Mouse (Mus musculus) CD4-positive, CD25-positive, alpha-beta regulatory T cell, adult 4 months (primary cell): Measurements from ENCODE around the gene Uqcrh. TPM values are rescaled to one million over a fixed set of nuclear protein-coding genes. Genes with fewer than 3 reads are reported as not detected.

ENCODE experiments used
- ATAC-seq: one replicate; pipeline ENCODE4 v1.8.0; 2017
- polyA plus RNA-seq, 2 experiments: library from polyadenylated mRNA; unstranded; fragments of 100-300 nt; shearing (Covaris generic); gene quantifications; one replicate each; pipeline ENCODE4 v1.2.1; 2017

The Uqcrh gene
- polyA plus RNA-seq = 100 to 1,000 TPM; 779 to 910 TPM

DNA sequence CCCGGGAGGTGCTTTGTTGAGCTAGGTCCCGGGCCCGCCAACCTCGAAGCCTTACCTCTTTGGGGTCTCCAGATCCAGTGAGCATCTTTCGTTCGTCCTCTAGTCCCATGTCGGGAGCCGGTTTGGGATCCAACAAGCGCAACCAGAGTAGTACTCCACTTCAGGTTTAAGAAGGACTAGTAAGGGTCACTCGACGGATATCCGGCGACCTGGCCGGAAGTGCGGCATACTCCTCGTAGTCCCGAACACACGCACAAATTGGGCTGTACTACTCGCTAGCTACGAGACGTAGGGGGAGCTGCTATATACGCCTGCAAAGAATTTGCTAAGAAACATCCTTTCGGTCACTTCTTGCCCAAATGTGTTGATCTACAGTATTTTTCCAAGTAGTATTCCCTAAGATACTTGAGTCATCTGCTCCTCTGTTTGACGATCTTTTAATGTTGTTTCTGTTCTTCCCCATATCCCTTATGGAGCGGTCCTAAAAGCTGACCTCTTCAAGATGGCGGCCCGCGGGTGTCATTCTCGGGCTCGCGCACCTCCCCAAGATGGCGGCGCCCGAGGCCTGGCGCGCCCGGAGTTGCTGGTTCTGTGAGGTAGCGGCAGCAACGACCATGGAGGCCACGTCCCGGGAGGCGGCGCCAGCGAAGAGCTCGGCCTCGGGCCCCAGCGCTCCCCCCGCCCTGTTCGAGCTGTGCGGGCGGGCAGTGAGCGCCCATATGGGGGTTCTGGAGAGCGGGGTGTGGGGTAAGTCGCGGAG, at the start of gene Uqcrh, which contains the start of gene Lrrc41:
Gene Uqcrh (minus strand): TSS at position 211 of the 760 bp plus-strand sequence.
Gene Lrrc41 (plus strand): TSS at position 409 of the 760 bp plus-strand sequence.
- ATAC-seq = peak; percentile 91

DNA sequence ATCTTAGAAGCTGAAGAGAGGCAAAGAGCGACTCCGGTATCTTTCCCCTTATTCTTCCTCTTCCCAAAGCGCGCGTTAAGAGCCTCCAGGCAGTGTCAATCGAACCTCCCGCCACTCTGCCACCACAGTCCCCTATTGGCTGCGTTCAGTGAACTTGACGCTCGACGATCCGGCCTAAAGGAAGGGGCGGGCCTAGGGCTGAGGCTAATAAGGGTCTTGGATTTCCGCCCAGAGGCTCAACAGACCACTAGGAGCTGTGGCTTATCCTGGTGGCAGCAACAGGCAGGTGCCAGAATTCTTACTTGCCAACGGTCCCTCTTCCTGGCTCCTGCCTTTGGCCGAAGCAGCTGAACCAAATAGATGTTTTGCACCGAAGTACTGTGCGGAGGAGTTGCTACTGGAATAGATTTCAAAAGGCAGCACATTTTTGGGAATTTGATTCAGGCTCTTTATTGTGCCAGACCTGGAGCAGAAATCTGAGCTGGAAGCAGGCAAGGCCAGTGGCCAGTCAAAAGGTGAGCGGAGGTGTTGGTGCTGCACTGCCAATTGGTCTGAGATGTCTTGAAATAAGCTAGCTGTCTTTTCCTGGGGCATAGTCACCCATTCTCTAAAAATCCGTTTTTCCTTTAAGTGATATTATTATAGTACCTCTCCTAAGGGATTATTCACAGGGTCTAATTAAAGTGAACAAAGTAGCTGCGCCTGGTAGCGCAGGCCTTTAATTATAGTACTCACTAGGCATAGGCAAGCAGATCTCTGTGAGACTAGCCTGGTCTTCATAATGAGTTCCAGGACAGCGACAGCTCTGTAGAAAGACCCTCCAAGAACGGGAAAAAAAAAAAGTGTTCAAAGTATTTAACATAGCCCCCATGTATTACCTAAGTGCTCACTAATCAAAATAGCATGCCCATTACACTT, 49.0 kb upstream of the Uqcrh start, which contains the start of the genes Rad54l and Pomgnt1:
Gene Rad54l (minus strand): TSS at position 89 of the 918 bp plus-strand sequence.
Gene Pomgnt1 (plus strand): TSS at position 239 of the 918 bp plus-strand sequence.
- peak; percentile 98 for ATAC-seq

DNA sequence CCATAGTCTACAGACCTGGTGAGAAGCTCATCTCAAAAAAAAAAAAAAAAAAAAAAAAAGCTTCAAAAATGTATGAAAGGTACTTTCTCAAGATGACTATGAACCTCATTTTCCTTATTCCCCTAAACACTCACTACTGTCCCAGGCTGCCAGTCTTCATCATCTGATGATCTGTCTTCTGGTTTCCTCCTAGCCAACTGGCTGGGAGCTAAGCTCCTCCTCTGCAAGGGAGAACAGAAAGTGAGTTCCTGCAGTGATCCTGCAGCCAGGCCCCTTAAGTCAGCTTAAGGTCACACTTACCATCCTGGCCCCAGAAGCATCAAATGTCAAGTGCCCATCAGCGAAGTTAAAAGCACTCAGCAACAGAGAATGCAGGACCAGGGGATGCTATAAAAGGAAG, 47.9 kb upstream of the Uqcrh start:
- ATAC-seq = no peak

DNA sequence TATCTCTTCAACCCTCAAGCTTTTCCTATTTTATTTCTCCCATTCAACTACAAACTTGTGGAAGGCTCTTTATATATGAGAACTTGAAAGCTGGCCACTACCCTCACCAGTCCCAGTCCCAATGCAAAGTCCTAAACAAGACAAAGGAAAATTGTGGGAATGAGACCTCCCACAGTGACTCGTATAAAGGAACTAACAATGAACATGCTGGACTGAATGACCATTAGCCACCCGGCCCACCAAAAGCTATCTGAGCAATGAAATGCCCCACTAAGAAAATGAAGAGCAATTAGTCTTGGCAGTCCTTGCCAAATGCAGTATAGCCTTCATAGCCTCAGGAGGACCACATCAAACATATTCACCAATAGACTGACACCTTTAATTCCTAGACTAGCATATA, 36.6 kb upstream of the Uqcrh start:
- ATAC-seq = no peak

DNA sequence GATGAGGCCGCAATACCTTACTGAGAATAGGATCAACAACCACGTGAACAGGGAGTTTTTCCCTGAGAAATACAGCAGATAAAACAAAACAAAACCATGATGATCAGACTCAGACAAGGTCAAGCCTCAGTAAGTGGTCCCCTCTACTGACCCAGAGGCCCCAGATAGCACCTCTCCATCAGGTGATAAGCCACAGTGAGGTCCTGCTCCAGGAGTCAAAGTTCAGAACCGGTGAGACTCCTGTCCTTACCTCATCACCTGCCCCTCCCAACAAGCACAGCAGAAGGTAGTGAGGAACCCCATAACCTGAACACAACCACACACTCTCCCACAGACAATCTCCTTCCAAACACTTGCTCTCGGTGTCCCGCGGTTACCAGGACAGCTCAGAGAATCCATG, 35.8 kb upstream of the Uqcrh start:
- ATAC-seq = no peak

DNA sequence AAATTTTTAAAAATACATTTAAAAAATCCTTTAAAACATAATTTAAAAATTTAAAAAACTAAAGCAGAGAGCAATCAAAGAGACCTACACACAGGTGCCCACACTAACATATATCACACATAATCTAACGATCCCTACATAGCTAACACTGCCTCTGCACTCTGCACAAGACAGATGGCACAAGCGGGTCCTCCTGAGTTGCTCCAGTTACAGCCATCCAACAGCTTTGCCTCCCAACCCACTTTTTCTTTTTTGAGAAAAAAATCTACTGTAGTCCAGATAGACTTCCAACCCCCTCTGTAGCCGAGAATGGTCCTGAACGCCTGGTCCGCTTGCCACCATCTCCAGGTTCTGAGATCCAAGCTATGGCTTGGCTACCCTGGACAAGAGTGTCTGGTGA, 30.4 kb upstream of the Uqcrh start:
- no peak for ATAC-seq

DNA sequence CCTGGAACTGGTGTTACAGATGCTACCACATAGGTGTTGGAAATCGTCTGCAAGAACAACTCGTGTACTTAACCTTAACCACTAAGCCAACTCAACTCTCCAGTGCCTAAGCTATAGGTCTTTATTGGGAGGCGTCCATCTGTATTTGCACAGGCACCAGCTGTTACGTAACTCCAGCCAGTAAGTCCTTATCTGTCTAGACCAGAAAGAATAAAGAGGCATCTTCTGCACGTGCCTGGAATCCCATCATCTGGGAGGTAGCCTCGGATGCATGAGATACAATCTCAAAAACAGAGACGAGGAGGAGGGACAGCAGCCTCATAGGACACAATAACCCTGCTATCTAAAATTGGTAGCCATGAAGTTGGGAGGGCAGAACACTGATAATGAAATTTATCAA, 26.1 kb upstream of the Uqcrh start:
- ATAC-seq = no peak

DNA sequence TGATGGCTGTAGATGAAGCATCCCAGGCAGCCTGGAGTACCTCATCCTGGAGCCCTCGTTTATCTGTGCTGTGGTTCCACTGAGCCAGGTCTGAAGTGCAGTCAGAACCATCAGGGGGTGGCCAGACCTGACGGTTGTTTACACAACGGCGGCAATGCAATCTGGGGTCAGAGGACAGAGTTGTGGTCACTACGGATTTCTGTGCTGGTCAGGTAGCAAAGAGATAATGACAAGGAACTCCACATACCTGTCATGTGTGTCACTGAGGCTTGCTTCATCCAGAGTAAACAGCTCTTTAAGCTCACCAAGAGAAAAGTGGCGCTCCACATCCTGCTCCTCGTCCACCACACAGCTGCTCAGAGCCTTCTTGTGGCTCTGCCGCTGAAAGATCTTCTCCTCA, 22.3 kb upstream of the Uqcrh start:
- ATAC-seq = no peak

DNA sequence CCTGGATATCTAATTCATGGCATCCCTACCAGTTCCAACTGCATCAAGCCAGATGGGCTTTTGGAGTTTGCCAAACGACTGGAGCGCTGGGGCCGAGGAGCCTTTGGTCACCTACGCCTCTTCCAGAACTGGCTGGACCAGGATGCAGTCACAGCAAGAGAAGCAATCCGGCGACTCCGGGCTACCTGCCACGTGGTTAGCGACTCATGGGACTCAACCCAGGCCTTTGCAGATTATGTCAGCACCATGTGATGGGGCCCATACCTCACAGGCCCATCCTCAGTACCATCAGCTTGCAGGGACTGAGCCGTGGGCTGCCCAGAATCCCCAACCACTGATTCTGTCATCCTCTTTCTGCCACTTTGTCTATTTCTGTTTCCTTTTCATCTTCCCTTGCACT, 21.4 kb upstream of the Uqcrh start:
- no peak for ATAC-seq

DNA sequence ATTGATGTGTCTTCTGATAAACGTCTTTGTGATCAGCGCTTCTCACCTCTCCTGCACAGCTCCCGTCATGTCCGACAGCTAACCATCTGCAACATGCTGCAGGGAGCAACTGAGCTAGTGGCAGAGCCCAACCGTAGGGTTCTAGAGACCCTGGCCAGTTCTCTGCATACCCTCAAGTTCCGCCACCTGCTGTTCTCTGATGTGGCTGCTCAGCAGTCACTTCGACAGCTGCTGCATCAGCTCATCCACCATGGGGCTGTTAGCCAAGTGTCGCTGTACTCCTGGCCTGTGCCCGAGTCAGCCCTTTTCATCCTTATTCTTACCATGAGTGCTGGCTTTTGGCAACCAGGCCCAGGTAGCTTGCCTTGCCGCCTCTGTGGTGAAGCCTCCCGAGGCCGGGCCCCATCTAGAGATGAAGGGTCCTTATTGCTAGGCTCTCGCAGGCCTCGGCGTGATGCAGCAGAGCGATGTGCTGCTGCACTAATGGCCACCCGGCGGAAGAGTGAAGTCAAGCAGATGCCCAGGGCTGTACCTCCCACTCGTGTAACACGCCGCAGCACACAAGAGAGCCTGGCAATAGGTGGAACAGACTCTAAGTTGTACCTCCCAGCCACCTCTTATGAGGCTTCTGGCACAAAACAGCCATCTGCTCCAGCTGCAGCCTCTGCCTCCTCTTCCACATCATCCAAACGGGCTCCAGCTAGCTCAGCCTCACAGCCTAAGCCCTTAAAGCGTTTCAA, 13.8 kb upstream of the Uqcrh start:
- ATAC-seq = no peak

DNA sequence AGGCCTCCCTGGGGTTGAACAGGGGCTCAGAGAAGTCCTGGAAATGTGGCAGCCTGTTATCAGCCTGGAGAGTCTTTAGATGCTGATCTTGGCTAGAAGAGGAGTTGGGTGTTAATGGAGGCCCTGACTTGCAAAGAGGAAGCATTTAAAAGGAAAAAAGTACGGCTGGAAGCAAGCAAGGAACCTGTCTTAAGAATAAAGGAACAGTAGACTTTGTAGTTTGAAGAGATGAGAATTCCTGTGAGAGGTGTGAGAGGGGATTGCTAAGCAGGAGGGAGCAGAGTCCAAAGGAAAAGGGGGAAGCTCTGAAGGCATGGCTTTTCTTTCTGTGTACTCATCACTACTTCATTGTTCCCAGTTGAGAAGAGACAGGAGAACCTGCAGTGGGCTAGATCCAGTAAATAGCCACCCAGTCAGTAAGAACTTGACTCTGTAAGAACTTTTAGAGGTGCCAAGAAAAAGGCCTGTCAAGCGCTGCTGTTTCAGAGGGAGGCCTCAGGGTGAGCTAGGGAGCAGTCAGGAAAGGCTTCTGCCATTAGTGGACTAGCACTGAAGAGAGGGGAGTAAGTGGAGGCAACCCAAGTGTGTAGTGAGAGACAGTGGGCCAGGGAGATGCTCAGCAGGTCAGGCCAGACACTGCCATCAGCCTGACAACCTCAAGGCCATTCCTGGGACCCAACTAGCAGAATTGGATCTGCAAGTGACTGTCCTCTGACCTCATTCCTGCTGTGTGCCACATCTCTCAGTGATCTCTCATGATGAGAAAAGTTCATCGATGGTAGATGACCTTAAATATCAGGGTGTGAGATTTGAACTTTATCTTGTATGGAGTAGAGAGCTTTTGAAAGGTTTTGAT, 2.6 kb upstream of the Uqcrh start:
- no peak for ATAC-seq

DNA sequence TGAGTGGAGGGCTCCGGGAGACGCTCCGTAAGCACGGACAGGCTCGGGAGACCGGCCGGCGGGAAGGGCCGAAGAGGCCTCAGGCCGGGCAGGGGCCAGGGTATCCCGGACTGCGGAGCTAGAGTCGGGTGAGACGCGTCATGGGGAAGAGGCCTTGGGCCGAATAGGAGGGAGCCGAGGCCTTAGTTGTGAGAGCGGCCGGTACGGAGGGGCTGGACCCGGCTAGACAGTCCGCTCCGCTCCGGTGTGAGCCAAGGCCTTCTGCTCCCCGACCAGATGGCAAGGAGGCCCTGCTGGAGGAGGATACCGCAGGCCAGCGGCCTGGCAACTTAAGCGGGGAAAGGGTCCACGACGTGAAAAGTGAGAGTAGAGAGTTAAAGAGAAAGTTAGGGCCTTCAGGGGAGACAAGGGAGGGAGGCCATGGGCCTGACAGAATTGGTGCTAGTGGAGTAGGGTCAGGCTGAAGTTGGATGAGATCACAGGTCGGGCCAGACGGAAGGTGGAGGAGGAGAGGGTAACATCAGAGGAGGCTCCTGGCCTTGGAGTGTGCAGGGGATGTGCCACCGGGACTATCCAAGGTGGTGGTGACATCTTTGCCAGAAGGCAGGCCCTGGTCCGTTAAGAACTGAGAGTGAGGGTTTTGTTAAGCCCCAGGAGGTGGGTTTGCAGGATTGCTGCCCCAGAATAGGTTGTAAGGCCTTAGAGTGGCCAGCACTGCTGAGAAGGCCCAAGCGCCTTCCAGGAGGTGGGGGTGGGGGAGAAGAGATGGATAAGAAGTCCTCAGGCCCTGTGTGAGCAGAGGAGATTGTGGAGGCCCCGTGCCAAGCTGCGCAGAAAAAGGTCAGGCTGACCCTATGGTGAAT, 1.7 kb upstream of the Uqcrh start:
- ATAC-seq = no peak

DNA sequence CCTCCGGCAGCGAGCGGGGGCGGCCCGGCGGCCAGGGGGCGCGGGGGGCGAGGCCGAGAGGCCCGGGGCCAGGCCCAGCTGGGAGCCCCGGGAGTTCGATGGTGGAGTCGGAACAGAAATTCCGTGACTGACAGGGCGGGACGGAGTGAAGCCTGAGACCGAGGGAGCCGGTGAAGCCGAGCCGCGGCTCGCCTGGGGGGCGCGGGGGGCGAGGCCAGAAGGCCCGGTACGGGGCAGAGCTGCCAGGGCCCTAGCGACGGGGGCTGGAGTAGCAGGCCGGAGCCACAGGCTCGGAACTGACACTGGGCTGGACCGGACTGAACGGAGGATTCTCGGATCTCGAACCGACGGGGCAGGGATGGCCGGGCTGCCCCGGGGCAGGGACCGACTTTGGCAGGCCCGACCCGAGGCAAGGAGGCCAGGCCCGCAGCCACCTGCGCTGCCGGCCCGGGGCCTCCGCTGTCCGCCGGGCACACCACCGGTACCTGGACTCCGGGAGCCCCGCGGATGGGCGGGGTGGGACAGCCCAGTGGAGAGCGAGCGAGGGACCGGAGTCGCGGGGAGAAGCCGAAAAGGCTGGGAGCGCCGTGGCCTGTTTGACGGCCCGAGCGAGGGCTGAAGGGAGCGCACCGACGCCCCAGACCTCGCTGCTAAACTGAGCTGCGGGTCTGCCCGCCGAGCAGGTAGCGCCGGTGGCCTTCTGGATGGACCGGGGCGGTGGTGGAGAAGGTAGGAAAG, 929 bp upstream of the Uqcrh start:
- ATAC-seq = peak; percentile 14

DNA sequence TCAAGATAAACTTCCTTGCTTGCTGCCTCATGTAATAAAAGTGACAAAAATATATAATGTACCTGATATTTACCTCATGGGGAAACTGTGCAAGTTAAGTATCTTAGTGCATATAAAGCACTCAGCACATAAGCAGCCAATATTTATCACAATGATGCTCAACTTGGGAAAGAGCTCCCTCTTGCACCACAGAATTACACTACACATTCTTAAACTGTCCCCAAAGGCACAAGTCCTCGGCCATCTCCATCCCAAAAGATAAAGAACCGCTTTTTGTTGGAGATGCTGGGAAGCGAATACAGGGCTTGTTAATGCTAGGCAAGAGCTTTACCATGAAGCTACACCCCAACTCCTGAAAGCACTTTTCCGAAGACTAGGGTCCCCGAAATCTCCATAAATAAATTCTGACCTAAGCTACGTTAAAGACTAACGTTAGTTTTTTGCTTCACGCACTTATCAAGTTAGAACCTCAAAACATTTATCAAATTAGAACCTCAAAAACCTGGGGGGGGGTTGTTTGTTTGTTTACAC, 661 bp downstream of the Uqcrh start:
- ATAC-seq = peak; percentile 10

DNA sequence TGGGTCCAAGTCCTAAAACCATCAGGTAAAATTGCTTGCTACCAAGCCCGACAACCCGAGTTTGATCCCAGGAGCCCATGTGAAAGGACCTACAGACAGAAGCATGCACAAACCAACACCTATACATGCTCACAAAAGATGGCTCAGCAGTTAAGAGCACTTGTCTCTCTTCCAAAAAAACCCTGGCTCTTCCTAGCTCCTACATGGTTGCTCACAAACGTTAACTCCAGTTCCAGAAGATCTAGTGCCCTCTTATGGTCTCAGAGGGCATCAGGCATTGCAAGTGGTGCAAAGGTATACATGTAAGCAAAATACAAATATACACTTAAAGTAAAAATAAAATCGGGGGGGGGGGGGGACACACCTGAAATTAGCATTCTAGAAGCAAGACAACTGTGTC, 1.7 kb downstream of the Uqcrh start:
- ATAC-seq = no peak

DNA sequence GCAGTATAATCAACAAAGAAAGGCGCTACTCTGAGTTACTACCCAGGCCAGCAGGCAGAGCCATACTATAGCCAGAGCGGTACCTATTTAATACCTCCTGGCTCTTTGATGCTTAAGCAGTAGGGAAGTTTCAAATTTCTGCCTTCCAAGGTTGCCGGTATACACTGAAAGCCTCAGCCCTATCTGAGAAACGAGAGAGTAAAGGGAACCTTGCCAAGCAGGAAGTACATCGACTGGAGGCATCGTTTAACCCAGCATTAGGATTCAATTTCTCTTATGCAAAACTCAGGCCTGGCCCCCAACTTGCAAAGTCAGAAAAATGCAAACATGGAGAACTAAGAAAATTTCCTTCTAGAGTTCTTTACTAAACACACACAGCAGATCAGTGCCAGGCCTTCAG, 4.8 kb downstream of the Uqcrh start:
- no peak for ATAC-seq

DNA sequence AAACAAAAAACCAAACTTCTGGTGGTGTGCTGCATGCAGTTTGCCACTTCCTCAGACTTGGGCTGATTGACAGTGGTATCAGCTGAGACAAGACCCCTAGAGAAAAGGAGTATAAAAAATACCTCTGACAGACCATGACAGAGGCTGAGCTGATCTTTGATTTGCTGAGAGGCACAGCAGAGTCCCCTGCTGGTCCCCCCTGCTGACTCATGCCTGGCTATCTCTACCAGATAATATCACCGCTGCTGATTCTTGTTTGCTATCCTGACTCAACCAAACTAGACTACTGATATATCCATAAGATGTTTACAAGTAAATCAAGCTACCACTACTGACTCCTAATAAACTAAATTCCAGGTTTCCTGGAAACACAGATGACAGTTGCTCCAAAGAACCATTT, 11.0 kb downstream of the Uqcrh start:
- ATAC-seq = no peak

DNA sequence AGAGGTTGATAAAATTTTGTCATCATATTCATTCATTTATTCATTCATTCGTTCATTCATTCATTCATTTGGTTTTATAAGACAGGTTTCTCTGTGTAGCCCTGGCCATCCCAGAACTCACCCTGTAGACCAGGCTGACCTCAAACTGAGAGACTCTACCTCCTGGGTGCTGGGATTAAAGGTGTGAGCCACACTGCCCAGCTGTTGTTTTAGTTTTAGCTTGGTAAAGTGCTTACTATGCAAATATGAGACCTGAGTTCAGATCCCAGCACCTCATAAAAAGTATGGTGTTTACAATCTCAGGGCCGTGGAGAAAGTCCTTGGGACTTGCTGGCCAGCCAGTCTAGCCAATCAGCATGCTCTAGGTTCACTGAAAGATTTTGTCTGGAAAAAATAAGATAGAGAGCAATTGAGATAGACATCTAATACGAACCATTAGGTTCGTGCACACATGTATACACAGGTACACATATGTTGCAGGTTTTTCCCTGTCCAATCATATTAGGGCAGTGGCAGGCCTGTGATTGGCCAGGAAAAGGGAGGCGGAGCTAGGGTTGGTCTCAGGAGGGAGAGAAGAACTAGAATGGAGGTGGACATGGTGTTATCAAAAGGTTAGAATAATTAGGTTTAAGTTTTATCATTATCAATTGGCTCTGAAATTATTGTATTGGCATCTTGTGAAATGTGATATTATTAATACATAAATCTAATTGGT, 15.7 kb downstream of the Uqcrh start:
- no peak for ATAC-seq

DNA sequence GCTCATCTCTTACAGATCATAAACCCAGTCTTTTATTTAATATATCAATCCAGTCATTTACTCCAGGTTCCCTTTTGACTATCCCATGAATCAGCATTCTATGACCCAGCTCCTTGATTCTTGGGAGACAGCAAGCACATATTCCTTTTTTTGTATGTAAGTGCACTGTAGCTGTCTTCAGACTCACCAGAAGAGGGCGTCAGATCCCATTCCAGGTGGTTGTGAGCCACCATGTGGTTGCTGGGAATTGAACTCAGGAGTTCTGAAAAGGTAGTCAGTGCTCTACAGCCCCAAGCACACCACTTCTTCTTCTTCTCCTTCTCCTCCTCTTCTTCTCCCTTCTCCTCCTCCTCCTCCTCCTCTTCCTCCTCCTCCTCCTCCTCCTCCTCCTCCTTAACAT, 17.3 kb downstream of the Uqcrh start:
- no peak for ATAC-seq
